Mouse (Mus musculus): ENCODE measurements around the gene Pikfyve.

DNA sequence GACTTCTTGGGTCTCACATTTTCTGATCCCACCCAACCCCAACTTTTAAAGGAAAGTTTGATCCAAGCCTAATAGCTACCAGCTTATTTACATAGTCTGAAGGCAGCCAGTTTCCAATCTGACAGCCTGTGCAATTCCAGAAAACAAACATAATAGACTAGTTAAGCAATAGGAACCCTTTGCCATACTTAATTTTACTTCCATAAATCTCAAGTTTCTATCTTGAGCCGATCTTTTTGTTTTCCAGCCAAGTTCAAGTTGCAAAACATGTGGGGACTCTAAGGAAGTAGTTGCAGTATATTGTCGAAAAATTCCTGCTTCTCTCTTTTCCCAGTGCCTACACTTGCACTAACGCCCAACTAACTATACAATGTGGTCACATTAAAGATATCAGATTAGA is 9.0 kb upstream of the Pikfyve start:
- TF ChIP-seq CTCF (IDR thresholded peaks at IDR 0.05; ENCODE audit: borderline replicate concordance, insufficient read depth, low read depth, low read length): no peak
- no peak for TF ChIP-seq POLR2A (IDR thresholded peaks at IDR 0.05; ENCODE audit: borderline replicate concordance, insufficient read depth, low read length)
